Mouse (Mus musculus): ENCODE results near the gene Hvcn1.
"Not testable (repeated sequence)": the region's sequence is repeated elsewhere in the genome, so short reads cannot be mapped to it uniquely, and the experiment has no call there.

Hvcn1 gene

GRCm38 (mm10) chr5:122206475-122206874, at the start of gene Hvcn1:
Gene Hvcn1, plus strand, starts transcription at chr5:122206804.
- in situ Hi-C loops (cut with MboI, MseI): no loop called here

GRCm38 (mm10) chr5:122157827-122158381, 48.7 kb upstream of the Hvcn1 start, which contains the start of gene Ppp1cc:
Gene Ppp1cc, plus strand, starts transcription at chr5:122158278.
- in situ Hi-C loops (cut with MboI, MseI): no loop called here

GRCm38 (mm10) chr5:122158557-122159515, 47.8 kb upstream of the Hvcn1 start:
- in situ Hi-C loops (cut with MboI, MseI): no loop called here

- in situ Hi-C loops (cut with MboI, MseI): no loop called here
Observed at GRCm38 (mm10) chr5:122163194-122163593, 43.4 kb upstream of the Hvcn1 start.

GRCm38 (mm10) chr5:122164011-122164410, 42.6 kb upstream of the Hvcn1 start:
- in situ Hi-C loops (cut with MboI, MseI): no loop called here

GRCm38 (mm10) chr5:122165233-122165915, 41.2 kb upstream of the Hvcn1 start:
- in situ Hi-C loops (cut with MboI, MseI): loop anchor here (5.0 kb wide), 1 partner anchor 33 kb away; no protein-coding TSS in a partner anchor

GRCm38 (mm10) chr5:122166636-122167161, 39.9 kb upstream of the Hvcn1 start:
- in situ Hi-C loops (cut with MboI, MseI): loop anchor here (5.0 kb wide), 1 partner anchor 34 kb away; no protein-coding TSS in a partner anchor

GRCm38 (mm10) chr5:122168344-122169069, 38.1 kb upstream of the Hvcn1 start:
- in situ Hi-C loops (cut with MboI, MseI): loop anchor here (5.0 kb wide), 1 partner anchor 36 kb away; no protein-coding TSS in a partner anchor

GRCm38 (mm10) chr5:122171058-122171457, 35.5 kb upstream of the Hvcn1 start:
- in situ Hi-C loops (cut with MboI, MseI): no loop called here

- in situ Hi-C loops (cut with MboI, MseI): no loop called here
Observed at GRCm38 (mm10) chr5:122175402-122175801, 31.2 kb upstream of the Hvcn1 start.

GRCm38 (mm10) chr5:122175961-122176360, 30.6 kb upstream of the Hvcn1 start:
- in situ Hi-C loops (cut with MboI, MseI): no loop called here

- in situ Hi-C loops (cut with MboI, MseI): no loop called here
Observed at GRCm38 (mm10) chr5:122176398-122176797, 30.2 kb upstream of the Hvcn1 start.

GRCm38 (mm10) chr5:122179665-122180064, 26.9 kb upstream of the Hvcn1 start:
- in situ Hi-C loops (cut with MboI, MseI): no loop called here

- in situ Hi-C loops (cut with MboI, MseI): no loop called here
Observed at GRCm38 (mm10) chr5:122184283-122184806, 22.3 kb upstream of the Hvcn1 start.

GRCm38 (mm10) chr5:122184858-122185257, 21.7 kb upstream of the Hvcn1 start:
- in situ Hi-C loops (cut with MboI, MseI): not testable (repeated sequence)

GRCm38 (mm10) chr5:122189115-122189514, 17.5 kb upstream of the Hvcn1 start:
- in situ Hi-C loops (cut with MboI, MseI): no loop called here

GRCm38 (mm10) chr5:122190465-122190864, 16.1 kb upstream of the Hvcn1 start:
- in situ Hi-C loops (cut with MboI, MseI): no loop called here

- in situ Hi-C loops (cut with MboI, MseI): no loop called here
Observed at GRCm38 (mm10) chr5:122191269-122192063, 15.1 kb upstream of the Hvcn1 start.

GRCm38 (mm10) chr5:122192347-122192746, 14.3 kb upstream of the Hvcn1 start:
- in situ Hi-C loops (cut with MboI, MseI): no loop called here

- in situ Hi-C loops (cut with MboI, MseI): no loop called here
Observed at GRCm38 (mm10) chr5:122200872-122201271, 5.7 kb upstream of the Hvcn1 start.

Measured in regulatory T cell (primary cell).